Mouse (Mus musculus): ENCODE measurements at regions not wholly inside any gene's neighbourhood (a gene's known extent, or its start where the extent isn't known, plus 50 kb on each side); places are given as distances from the start of the nearest gene placed in this dataset.

DNA sequence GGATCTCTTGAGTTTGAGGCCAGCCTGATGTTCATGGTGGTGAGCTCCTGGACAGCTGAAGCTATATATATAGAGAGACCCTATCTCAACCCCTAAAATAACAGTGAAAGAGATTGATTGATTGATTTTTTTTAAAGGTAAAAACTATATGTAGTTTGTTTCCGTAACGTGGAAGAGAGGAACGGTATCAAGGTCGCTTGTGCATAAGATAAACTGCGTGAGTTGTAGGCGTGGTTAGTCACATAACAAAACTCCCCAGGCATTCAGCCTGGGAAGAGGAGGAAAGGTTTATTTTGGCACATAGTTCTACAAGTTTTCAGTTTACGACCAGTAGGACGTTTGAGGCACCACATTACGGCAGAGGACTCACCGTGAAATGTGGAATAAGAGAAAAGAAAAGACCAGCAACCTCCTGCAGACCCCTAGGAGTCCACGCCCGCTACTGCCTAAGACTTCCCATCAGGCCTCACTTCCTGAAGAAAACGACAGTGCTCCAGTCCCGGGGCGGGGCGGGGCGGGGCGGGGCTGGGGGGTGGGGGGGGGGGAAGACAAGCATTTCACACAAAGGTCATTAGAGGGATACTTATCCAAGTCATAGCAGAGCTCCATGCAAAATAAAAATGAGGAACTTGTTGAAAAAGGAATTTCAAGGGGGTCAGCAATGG lies 139.1 kb upstream of the Serp2 start:
- no peak for DNase-seq (ENCODE audit: low spot score)
- Histone ChIP-seq H3K9me3 (ENCODE audit: control insufficient read depth, low read length) (no peaks in the 10 kb centered on the region), H3K27me3 (ENCODE audit: control insufficient read depth, insufficient read depth, low read length) (no peaks in the 10 kb centered on the region), H3K4me3 (ENCODE audit: low read depth, low read length) (no peak overlapping the region), H3K27ac (ENCODE audit: low read depth, low read length) (no peak overlapping the region), H3K36me3 (ENCODE audit: control insufficient read depth, insufficient read depth, low read length) (no peaks in the 10 kb centered on the region), H3K9ac (ENCODE audit: low read length) (no peak overlapping the region), H3K4me1 (ENCODE audit: control insufficient read depth, insufficient read depth, low read length) (no peaks in the 10 kb centered on the region), H3K4me2 (ENCODE audit: low read depth) (no peak overlapping the region)
- 55% methylated on average over 17 of the region's 18 CpGs for WGBS
- no peak for ATAC-seq (ENCODE audit: insufficient read depth, low FRiP score, low TSS enrichment)

- no peaks in the 10 kb centered on the region for H3K27me3 ChIP-seq (ENCODE audit: control insufficient read depth, insufficient read depth, low read length)
- H3K4me3 ChIP-seq (ENCODE audit: low read depth, low read length), result no peak overlapping the region
- ATAC-seq (ENCODE audit: insufficient read depth, low FRiP score, low TSS enrichment), result no peak
- no peaks in the 10 kb centered on the region for H3K4me1 ChIP-seq (ENCODE audit: control insufficient read depth, insufficient read depth, low read length)
- H3K9me3 ChIP-seq (ENCODE audit: control insufficient read depth, low read length), result no peaks in the 10 kb centered on the region
- DNase-seq (ENCODE audit: low spot score), result no peak
- H3K9ac ChIP-seq (ENCODE audit: low read length), result no peak overlapping the region
- no peak overlapping the region for H3K27ac ChIP-seq (ENCODE audit: low read depth, low read length)
- H3K4me2 ChIP-seq (ENCODE audit: low read depth), result no peak overlapping the region
- no peaks in the 10 kb centered on the region for H3K36me3 ChIP-seq (ENCODE audit: control insufficient read depth, insufficient read depth, low read length)
- WGBS, result 77% methylated on average over 8 of the region's 8 CpGs
Observed at GRCm38 (mm10) chr14:76694894-76695293, 138.2 kb upstream of the Serp2 start.

- WGBS, result 58% methylated on average over 15 of the region's 15 CpGs
Observed at GRCm38 (mm10) chr14:76693351-76694317, 136.9 kb upstream of the Serp2 start.

DNA sequence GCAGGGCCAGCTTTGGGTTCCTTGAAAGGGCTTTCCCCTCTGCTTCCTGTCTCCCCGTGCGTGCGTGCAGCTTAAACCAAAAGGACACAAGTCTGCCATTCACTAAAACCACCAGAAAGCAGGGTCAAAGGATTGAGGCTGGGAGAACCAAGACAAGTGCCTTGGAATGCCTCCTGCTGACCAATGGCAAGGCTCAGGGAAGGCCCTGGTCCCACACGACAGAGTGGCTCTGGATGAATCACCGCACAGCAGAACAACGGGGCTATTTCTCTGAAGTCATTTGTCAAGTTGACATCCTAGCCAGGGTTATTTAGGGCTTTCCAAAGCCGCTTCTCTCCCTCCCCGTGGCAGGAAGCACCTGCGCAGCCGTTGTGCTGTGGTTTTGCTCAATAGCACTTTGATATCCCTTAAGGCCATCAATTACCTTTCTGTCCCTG lies 131.3 kb upstream of the Serp2 start:
- H3K9ac ChIP-seq (ENCODE audit: low read length), result no peak overlapping the region

More at GRCm38 (mm10) chr14:76693351-76694317, 136.9 kb upstream of the Serp2 start:
- no peaks in the 10 kb centered on the region for H3K36me3 ChIP-seq (ENCODE audit: control insufficient read depth, insufficient read depth, low read length)
- peaks cover 4% of the 10 kb centered on the region; the same call in 1 of the 2 replicates for H3K4me1 ChIP-seq (ENCODE audit: control insufficient read depth, insufficient read depth, low read length)
- no peak overlapping the region for H3K9ac ChIP-seq (ENCODE audit: low read length)
- H3K9me3 ChIP-seq (ENCODE audit: control insufficient read depth, low read length), result no peaks in the 10 kb centered on the region
- DNase-seq (ENCODE audit: low spot score) (peak; percentile 35), ATAC-seq (ENCODE audit: insufficient read depth, low FRiP score, low TSS enrichment) (no peak)
- no peaks in the 10 kb centered on the region for H3K27me3 ChIP-seq (ENCODE audit: control insufficient read depth, insufficient read depth, low read length)
- no peak overlapping the region for H3K4me2 ChIP-seq (ENCODE audit: low read depth)
- H3K4me3 ChIP-seq (ENCODE audit: low read depth, low read length), result no peak overlapping the region
- H3K27ac ChIP-seq (ENCODE audit: low read depth, low read length), result no peak overlapping the region

GRCm38 (mm10) chr14:76686762-76687453 lies 130.2 kb upstream of the Serp2 start:
- ATAC-seq (ENCODE audit: insufficient read depth, low FRiP score, low TSS enrichment) (no peak), DNase-seq (ENCODE audit: low spot score) (no peak)
- H3K27ac ChIP-seq (ENCODE audit: low read depth, low read length), result no peak overlapping the region; the same call in 1 of the 2 replicates
- peaks cover 25% of the 10 kb centered on the region for H3K4me1 ChIP-seq (ENCODE audit: control insufficient read depth, insufficient read depth, low read length)
- 34% methylated on average over 9 of the region's 9 CpGs for WGBS
- H3K9me3 ChIP-seq (ENCODE audit: control insufficient read depth, low read length), result no peaks in the 10 kb centered on the region
- H3K9ac ChIP-seq (ENCODE audit: low read length), result no peak overlapping the region; the same call in 1 of the 2 replicates
- no peaks in the 10 kb centered on the region for H3K36me3 ChIP-seq (ENCODE audit: control insufficient read depth, insufficient read depth, low read length)
- H3K4me2 ChIP-seq (ENCODE audit: low read depth), result no peak overlapping the region
- no peak overlapping the region for H3K4me3 ChIP-seq (ENCODE audit: low read depth, low read length)
- no peaks in the 10 kb centered on the region for H3K27me3 ChIP-seq (ENCODE audit: control insufficient read depth, insufficient read depth, low read length)

More for the DNA sequence above, 131.3 kb upstream of the Serp2 start:
- H3K4me1 ChIP-seq (ENCODE audit: control insufficient read depth, insufficient read depth, low read length), result peaks cover 25% of the 10 kb centered on the region
- H3K9me3 ChIP-seq (ENCODE audit: control insufficient read depth, low read length), result no peaks in the 10 kb centered on the region
- ATAC-seq (ENCODE audit: insufficient read depth, low FRiP score, low TSS enrichment) (peak; percentile 84), DNase-seq (ENCODE audit: low spot score) (peak; percentile 71)
- 3% methylated on average over 10 of the region's 10 CpGs for WGBS
- H3K27ac ChIP-seq (ENCODE audit: low read depth, low read length), result no peak overlapping the region
- no peak overlapping the region for H3K4me2 ChIP-seq (ENCODE audit: low read depth)
- no peaks in the 10 kb centered on the region for H3K27me3 ChIP-seq (ENCODE audit: control insufficient read depth, insufficient read depth, low read length)
- H3K36me3 ChIP-seq (ENCODE audit: control insufficient read depth, insufficient read depth, low read length), result no peaks in the 10 kb centered on the region
- H3K4me3 ChIP-seq (ENCODE audit: low read depth, low read length), result no peak overlapping the region

DNA sequence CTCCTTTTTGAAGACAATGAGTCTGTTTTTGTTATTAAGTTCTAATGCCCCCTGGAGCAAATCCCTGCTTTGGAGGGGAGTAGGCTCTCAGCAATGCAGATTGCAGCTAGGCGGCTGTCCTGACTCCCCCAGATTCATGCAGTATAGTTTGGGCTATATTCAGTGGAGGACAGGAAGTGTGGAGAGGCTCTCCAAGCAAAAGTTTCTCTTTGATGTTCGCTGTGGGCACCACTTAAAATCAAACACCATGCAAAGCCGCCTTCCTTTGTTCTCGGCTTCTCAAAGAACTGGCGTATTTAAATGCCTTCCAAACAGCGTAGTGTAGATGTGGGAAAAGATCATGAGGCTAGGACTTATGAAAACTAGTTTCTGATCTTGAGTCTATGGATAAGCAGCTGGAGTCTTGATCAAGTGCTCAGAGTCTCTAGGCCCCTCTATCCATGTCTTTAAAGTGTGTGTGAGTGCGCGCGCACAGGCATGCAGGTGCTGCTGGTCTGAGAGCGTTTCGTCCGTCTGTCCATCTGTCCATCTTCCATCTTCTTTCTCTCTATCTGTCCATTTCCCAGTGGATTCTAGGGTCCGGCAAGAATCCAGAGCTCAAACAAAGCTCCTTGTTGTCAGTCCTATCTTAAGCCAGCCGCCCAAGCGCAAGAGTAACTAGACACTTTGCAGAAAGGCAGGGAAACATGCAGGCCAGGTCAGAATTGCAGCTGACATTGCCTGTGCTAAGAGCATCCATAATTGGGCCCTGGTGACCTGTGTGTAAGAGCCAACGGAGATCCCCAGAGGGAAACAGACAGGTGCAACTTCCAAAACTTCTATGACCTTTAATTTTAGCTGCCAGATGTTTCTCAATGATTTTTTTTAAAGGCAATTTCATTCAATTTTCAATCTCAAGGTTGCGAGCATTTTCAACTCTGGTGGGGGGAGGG lies 129.4 kb upstream of the Serp2 start:
- no peak for ATAC-seq (ENCODE audit: insufficient read depth, low FRiP score, low TSS enrichment)
- no peak for DNase-seq (ENCODE audit: low spot score)
- Histone ChIP-seq H3K27me3 (ENCODE audit: control insufficient read depth, insufficient read depth, low read length) (no peaks in the 10 kb centered on the region), H3K4me2 (ENCODE audit: low read depth) (no peak overlapping the region; the same call in 1 of the 2 replicates), H3K4me1 (ENCODE audit: control insufficient read depth, insufficient read depth, low read length) (peaks cover 25% of the 10 kb centered on the region), H3K36me3 (ENCODE audit: control insufficient read depth, insufficient read depth, low read length) (no peaks in the 10 kb centered on the region), H3K4me3 (ENCODE audit: low read depth, low read length) (no peak overlapping the region), H3K9ac (ENCODE audit: low read length) (no peak overlapping the region), H3K27ac (ENCODE audit: low read depth, low read length) (0 out of 2 replicates have a peak overlapping the region, but pooled peaks have one; percentile 15), H3K9me3 (ENCODE audit: control insufficient read depth, low read length) (no peaks in the 10 kb centered on the region)
- WGBS, result 52% methylated on average over 17 of the region's 17 CpGs

- Histone ChIP-seq H3K4me2 (ENCODE audit: low read depth) (no peak overlapping the region), H3K9me3 (ENCODE audit: control insufficient read depth, low read length) (no peaks in the 10 kb centered on the region), H3K4me3 (ENCODE audit: low read depth, low read length) (no peak overlapping the region), H3K27me3 (ENCODE audit: control insufficient read depth, insufficient read depth, low read length) (no peaks in the 10 kb centered on the region), H3K27ac (ENCODE audit: low read depth, low read length) (no peak overlapping the region), H3K4me1 (ENCODE audit: control insufficient read depth, insufficient read depth, low read length) (peaks cover 25% of the 10 kb centered on the region), H3K36me3 (ENCODE audit: control insufficient read depth, insufficient read depth, low read length) (no peaks in the 10 kb centered on the region), H3K9ac (ENCODE audit: low read length) (no peak overlapping the region)
- no peak for ATAC-seq (ENCODE audit: insufficient read depth, low FRiP score, low TSS enrichment)
- no peak for DNase-seq (ENCODE audit: low spot score)
- WGBS, result 74% methylated on average over 2 of the region's 2 CpGs
Observed at GRCm38 (mm10) chr14:76684327-76684726, 127.6 kb upstream of the Serp2 start.
